Mouse (Mus musculus) olfactory bulb, adult 2 months (tissue): ENCODE data around the gene Lpin1.

Experiments used
- CTCF ChIP-seq: fragments of 200-500 bp; IDR thresholded peaks from 2 replicates; pipeline ENCODE4 v1.5.1; 2012; ENCODE audit warnings: low read depth, mild to moderate bottlenecking, low read length, moderate library complexity; ENCODE audit not compliant: insufficient read depth
- POLR2A ChIP-seq: fragments of 200-500 bp; IDR thresholded peaks from 2 replicates; pipeline ENCODE4 v1.6.1; 2012; ENCODE audit warnings: mild to moderate bottlenecking, low read depth, low read length, moderate library complexity; ENCODE audit not compliant: insufficient read depth

DNA sequence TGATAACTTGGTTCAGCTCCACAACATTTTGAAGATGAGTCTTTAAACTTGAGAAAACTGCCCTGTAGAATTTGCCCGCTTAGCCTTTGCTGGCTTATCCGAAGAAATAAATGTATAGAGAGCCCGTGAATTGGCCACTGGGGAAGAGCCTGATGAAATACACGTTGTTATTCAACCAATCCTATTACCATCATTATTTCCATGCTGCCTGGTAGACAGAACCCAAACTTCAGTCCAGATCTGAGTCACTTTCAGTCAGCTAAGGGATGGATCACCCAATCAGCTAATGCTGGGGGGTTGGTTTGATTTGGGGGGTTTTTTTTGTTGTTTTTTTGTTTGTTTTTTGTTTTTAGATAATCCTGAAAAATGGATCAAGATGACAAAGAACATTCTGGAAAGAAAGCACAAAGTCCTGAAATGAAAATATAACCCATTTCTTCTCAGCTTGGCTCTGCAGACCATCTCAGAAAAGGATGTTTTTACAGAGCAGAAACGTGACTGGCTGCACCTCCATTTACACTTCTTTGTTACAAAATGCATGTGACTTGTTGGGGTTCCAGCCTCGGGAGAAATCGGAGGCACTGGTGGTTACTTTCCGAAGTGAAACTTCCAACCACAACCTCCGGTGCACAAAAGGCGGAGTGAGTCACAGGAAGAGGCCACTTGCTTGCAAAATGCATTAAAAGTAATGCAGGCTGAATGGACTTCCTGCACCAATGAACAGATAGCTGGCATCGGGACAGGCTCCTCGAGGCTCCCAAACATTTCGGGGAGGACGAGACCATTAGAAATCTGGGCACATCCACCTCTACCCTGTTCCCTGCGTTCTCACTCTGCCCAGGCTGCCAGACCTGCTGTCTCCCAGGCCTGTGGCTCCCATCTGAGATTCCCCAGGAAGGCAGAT lies 78.6 kb downstream of the Lpin1 start:
- no peak for TF ChIP-seq CTCF
- TF ChIP-seq POLR2A: no peak
